Mouse (Mus musculus) cerebellum, postnatal 36 days (tissue): ENCODE data around the gene Ltbp1.

Experiments
- DNase-seq, 2 experiments: peaks; one replicate each; pipeline ENCODE4 v3.0.0; 2021 to 2022; ENCODE audit warnings: mixed read lengths in 2 of 2

Ltbp1 gene

GRCm38 (mm10) chr17:75005281-75005684, at the start of gene Ltbp1:
Gene Ltbp1, plus strand, starts transcription at chr17:75005568.
- peak; percentile 7 to 14 for DNase-seq

- DNase-seq = no peak
These were observed 45.7 kb upstream of the Ltbp1 start for GRCm38 (mm10) chr17:74959481-74960245.

- DNase-seq = no peak
These were observed 42.1 kb upstream of the Ltbp1 start for GRCm38 (mm10) chr17:74963222-74963621.

- no peak for DNase-seq
These were observed 41.5 kb upstream of the Ltbp1 start for GRCm38 (mm10) chr17:74963861-74964260.

DNA sequence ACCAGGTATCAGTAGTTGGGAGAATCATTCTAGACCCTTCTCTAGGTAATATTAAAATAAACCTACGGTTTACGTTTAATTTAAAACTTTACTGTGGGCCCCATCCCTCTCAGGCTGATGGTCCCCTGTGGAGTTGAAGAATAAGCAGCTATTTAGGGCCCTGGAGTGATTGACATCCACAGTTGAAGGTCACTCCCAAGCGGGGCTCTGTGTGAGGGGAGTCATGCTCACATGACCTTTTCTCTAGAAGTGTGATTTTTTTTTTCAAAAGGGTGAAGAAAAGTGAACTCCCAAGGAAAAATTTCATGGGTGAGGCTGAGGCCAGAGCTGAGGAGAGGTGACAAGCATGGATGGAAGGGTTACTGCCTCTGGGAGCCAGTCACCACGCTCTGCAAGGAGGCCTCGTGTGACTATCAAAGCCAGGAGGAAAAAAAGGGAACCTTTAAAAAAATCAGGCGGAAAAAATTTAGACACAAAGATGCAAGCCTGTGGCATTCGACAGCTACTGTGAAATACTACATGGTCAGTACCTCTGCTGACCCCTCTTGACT, 38.0 kb upstream of the Ltbp1 start:
- no peak for DNase-seq

DNA sequence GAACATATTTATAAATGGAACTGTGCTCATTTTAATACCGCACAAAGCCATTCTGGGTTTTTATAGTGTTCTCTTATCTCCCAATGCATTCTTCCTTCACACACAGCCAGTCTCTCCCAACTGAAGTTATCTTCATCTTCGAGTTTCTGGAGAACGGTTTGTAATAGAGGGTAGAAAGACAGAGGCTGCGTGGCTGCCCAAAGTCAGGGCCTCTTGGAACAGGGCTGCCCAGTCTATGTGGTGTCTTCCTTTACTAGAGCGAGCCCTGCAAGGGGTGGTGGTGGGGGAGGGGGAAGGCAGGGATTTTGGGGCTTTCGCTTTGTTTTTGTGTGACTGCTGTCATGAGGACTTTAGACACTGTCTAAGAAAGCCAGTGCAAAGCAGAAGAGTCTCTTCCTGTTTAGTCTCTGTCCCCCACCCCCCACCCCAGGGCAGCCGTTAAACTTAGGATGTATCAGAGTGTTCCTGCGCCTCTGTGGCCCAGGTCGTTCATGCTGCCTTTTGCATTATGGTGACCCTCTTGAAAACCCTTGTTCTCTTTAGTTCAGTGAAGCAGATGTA, 37.1 kb upstream of the Ltbp1 start:
- DNase-seq = no peak

GRCm38 (mm10) chr17:74968738-74969271, 36.6 kb upstream of the Ltbp1 start:
- DNase-seq = no peak

DNA sequence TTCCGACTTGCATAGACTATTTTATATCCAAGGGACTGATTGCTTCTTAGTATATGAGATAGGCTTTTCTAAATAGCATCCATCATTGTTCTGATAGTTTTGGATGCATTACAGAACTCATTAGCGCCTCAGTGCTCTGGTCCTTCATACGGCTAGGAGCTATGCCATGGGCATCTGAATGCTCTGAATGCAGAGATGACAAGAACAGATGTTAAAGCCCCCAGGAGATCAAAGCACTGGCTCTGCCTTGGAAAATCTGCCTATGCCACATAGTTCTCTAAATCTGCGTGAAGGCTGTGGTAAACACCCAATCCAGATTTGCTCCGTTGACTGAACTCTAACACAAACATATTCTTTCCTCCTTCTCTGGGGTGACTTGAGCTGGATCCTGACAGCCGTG, 30.2 kb upstream of the Ltbp1 start:
- no peak for DNase-seq

DNA sequence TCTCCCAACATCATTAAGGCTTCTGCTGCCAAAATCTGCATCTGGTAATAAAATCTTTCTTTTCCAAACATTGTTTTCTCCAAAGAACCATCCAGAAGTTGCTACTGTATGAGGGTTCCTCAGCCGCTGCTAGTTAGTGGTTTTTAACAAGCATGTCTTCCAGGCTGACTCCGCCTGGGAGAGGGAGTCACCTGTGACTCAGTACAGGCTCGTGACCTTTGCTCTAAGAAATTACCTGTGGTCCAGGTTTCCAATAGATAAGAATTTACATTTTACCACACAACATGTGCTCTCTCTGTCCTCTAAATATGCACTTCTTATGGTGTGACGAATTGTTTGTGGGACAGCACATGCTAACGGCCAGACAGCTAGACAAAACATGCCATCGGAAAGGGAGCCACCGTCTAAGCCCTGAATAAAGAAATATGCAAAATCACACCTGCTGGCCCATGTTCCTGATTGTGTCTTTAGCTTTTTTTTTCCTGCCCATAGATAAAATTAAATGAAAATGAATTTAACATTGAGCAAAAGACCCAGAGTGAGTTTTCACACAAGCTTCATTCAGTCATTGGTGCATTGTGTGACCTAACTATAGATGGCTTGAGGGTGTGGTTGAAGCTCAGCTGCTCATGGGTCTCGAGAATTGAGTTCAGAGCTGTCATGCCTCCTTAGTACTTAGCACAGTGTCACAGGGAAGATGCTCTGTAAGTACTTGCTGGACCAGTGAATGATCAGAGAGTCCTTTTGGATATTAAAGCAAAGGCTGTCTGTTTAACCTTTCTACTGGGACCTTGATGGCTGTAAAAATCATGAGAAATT, 29.0 kb upstream of the Ltbp1 start:
- no peak for DNase-seq

DNA sequence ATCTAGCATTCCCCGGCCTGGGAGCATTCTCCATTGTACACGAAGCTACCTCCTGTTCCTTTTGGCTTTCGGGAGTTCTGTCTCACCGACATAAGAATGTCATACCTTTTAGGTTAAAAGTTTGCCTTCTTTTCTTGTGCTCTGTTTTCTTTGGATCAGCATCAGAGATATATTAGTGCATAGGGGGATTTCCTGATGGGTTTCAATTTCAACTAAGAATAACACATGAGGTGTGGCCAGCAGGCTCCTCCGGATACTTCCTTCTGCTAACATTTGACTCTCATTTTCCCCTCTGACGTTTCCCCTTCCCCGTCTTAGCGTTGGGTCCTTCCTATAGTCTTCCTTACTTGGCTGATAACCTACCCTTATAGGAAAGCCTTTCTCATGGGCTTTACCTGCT, 25.6 kb upstream of the Ltbp1 start:
- no peak for DNase-seq

GRCm38 (mm10) chr17:74981703-74982102, 23.7 kb upstream of the Ltbp1 start:
- no peak for DNase-seq

DNA sequence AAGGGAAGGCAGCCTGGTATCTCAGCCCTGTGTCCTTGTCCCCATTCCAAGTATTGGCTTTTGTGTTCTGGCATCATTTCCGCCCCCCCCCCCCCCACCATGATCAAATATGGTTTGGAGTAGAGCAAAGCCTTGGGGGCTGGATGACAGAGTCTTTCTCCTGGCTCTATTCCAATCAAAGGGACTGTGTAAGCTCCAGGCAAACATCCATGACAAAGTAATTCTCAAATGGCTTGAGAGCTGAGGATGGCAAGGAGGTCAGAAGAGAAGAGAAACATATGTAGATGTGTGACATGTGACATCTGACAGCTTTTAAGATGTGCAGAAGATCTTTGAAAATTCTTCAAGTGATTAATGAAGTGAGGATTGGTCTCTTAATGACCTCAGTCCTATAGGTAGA, 22.5 kb upstream of the Ltbp1 start:
- no peak for DNase-seq

- no peak for DNase-seq
These were observed 21.3 kb upstream of the Ltbp1 start for GRCm38 (mm10) chr17:74984071-74984470.

DNA sequence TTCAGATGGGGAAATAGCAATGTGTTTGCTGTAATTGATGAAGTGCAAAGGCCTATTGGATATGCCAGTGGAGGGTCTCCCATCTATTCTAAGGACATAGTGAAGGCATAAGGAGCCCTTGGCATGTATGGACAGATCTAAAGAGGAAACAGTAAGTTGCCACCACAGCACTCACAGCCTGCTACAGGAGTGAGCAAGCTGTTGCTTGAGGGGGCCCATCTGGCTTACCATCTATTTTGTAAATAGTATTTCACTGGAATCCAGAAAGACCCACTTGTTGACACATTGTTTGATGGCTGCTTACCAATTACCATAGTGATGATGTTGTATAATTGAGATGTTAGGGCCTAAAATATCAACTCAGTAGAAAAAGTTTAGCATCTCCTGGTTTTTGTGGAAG, 20.7 kb upstream of the Ltbp1 start:
- DNase-seq = no peak

- DNase-seq = no peak
These were observed 18.3 kb upstream of the Ltbp1 start for GRCm38 (mm10) chr17:74987067-74987466.

GRCm38 (mm10) chr17:74989691-74990090, 15.7 kb upstream of the Ltbp1 start:
- DNase-seq = no peak

GRCm38 (mm10) chr17:74990561-74990960, 14.8 kb upstream of the Ltbp1 start:
- DNase-seq = no peak

DNA sequence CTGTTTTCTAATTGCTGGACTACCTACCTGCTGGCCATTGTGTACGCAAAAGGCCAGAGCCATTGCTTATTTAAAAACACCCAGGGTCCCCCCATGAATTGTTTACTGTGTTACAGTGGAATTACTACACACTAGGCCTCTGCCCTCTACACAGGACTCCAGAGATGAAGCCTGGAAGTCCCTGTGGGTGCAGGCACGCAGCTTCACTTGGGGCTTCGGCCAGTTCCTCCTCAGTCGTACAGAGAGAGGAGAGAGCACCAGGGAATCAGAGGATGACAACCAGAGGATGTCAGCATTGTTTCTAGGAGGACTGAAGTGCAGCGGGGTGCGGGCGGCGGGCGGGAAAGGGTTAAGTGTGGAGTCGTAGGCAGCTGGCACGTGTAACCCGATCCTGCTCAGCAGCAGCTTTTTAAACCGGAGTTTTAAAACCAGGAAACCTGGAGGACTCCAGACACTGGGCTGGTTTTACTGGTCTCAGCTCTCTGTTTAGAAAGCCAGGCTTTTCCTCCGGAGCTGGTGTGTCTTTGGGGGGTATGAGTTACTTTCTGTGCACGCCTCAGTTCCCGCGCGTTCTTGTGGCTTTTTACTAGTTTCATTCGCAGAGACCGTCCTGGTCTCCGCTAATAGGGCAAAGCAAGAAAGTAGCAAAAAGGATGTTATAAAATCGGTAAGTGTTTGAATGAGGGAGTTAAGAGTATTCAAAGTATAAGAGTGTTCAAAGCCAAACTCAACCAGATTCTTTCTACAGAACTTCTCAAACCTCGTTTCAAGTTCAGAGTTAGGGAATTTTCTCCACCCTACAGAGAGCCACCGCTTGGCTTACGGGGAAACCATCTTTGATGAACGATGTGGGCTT, 11.4 kb upstream of the Ltbp1 start:
- no peak for DNase-seq

DNA sequence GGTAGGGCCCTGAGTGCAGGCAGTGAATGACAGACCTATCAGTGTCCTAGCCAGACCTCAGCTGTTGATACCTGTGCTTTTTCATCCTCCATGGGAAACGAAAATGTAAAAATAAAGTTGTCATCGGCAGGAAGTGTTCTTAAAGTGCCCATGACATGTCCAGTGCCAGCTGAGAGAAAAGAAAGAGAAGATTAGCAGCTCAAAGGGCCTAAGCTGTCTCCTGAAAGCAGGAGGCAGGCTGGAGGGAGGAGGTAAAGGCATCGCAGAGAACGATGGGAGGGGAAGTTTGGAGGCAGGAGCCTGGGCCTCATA, 10.8 kb upstream of the Ltbp1 start:
- DNase-seq = no peak

DNA sequence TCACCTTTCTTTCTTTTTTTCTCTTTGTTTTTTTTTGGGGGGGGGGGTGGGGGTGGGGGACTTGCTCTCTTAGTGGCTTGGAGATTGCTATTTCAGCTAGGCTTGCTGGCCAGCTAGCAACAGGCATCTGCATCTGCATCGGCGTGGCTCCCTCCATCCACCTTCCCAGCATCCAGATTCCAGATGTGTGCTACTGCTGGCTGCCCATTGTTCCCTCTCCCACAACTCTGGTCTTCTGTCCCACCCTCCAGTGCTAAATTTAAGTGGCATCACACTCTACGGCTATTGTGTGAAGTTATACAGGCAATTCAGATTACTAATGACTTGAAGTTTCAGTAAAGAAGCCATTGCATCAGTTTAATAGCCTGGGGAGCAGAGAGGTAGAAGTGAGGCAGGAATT, 10.1 kb upstream of the Ltbp1 start:
- no peak for DNase-seq

DNA sequence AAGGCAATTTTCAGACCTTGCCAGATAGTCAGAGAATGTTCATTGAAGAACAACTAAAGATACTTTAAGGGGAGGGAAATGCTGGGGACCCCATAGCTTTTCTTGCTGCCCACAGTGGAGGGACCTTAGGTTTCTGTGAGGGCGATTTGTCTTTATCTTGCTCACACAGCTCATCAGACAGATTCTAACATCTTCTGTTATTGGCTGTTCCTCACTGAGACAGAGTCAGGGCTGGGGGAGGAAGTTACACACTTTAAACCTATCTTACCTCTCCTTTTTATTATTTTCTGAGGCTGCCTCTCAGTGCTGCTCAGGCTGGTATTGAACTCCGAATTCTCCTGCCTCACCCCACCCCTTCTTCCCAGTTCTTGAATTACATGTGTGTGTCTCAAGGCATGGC, 5.3 kb upstream of the Ltbp1 start:
- no peak for DNase-seq

GRCm38 (mm10) chr17:75004820-75005219, 548 bp upstream of the Ltbp1 start:
- peak; percentile 55 to 64 for DNase-seq
